Mouse (Mus musculus): ENCODE data around the gene Uqcc2.

- TF ChIP-seq CTCF (IDR thresholded peaks at IDR 0.05; ENCODE audit: low read depth, low read length): no peak
- TF ChIP-seq GATA2 (IDR thresholded peaks at IDR 0.05; ENCODE audit: borderline replicate concordance, low read depth, low read length): no peak
- TF ChIP-seq GATA1 (IDR thresholded peaks at IDR 0.05; ENCODE audit: borderline replicate concordance, low read length): no peak
- TF ChIP-seq TAL1 (conservative IDR thresholded peaks at IDR 0.05; ENCODE audit: low read depth, low read length): no peak
Measured at GRCm38 (mm10) chr17:27176287-27176686, 42.6 kb upstream of the Uqcc2 start.
